Mouse (Mus musculus) granulocyte monocyte progenitor cell, adult 5-6 weeks (primary cell): ENCODE results near the gene Gpr35. TPM values are rescaled to one million over a fixed set of nuclear protein-coding genes. Genes with fewer than 3 reads are reported as not detected.
"Not testable (repeated sequence)": the region's sequence is repeated elsewhere in the genome, so short reads cannot be mapped to it uniquely, and the experiment has no call there.

Experiments
- ATAC-seq: replicated peaks from 2 replicates; pipeline ENCODE4 v1.8.0; 2016; ENCODE audit warnings: mild to moderate bottlenecking, moderate TSS enrichment, inconsistent platforms; ENCODE audit not compliant: poor library complexity, severe bottlenecking
- total RNA-seq, 2 experiments: library from RNA; stranded (forward) in 1 of 2; stranded (reverse) in 1 of 2; fragments of 200-712, 200-1000 nt in 1 of 2; fragments of >200 nt in 1 of 2; fragmentation: Nextera tagmentation in 1 of 2; gene quantifications; 2 replicates each; pipeline ENCODE4 v1.2.3; 2014 to 2017

Gpr35 gene
- total RNA-seq, 2 experiments from 2014 or later, result 0.26 TPM; not detected in 1

DNA sequence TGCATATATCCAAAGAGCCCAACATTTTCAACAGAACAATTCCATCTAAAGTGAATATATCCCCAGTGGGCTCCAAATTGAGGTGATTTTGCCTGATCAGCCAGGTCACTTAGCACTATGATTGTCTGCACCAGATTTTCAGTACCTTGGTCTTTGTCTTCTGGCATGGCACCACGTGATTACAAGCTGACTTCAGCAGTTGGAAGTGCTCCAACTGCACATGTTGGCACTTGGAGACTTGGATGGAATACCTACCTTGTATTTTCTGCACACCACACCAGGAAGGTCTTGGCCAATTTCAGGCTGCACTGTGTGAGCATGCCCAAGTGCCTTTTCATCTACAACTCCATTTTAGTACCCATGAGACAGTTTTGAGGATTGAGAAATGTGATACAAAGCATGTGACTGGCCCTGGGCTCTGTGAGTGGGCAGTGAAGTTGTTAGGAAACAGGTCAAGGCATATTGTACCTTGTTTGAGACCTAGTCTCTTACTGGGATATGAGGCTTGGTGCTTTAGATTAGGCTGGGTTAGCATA lies 20.4 kb upstream of the Gpr35 start:
- no peak for ATAC-seq

DNA sequence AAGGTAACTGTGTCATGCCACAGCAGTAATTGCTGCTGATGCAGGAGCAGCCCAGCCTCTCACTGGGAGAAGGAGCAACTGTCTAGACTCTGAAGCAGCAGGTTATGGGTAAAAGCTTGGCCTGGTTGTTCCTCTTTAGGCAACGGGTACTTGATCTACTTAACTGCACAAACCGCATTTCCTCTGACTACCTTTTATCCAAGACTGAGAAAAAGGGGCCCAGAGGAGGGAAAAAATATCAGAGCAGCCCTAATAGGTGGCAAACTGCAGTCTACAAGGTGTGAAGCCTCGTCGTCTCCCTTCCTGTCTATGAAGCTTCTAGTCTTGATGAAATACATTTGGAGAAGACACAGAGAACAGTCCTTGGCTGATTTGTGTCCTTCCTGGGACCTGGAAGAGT lies 17.1 kb upstream of the Gpr35 start:
- ATAC-seq, result no peak; the same call in 1 of the 2 replicates

DNA sequence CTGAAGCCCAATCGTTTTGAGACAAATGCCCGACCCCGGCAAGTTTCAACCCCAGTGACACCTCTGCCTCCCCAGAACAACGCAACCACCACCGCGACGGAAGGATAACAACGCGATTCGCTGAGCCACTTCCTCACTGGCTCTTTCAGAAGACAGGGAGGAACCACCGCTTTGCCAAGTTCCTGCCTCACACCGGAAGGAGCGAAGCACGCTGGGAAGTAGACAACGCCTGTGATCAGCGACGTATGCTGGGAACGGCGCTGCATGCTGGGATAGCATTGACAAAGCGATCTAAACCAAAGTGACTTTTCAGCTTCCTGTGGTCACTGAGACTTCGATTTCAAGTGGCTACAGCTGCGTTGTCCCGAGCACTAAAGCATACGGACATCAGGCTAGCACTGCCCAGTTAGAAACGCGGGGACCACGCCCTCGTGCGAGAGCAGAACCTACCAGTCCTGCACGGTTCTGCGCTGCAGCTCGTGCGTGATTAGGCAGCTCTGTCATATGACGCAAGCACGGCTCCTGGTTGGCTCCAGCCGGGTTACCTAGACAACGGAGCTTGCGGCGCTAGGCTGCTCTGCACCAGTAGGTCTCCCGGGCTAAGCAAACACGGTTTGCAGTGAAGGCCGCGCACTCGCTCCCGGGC lies 16.4 kb upstream of the Gpr35 start, which contains the start of gene Capn10:
Gene Capn10, plus strand, starts transcription at position 195 of the 646 bp plus-strand sequence.
- ATAC-seq, result peak; percentile 88

DNA sequence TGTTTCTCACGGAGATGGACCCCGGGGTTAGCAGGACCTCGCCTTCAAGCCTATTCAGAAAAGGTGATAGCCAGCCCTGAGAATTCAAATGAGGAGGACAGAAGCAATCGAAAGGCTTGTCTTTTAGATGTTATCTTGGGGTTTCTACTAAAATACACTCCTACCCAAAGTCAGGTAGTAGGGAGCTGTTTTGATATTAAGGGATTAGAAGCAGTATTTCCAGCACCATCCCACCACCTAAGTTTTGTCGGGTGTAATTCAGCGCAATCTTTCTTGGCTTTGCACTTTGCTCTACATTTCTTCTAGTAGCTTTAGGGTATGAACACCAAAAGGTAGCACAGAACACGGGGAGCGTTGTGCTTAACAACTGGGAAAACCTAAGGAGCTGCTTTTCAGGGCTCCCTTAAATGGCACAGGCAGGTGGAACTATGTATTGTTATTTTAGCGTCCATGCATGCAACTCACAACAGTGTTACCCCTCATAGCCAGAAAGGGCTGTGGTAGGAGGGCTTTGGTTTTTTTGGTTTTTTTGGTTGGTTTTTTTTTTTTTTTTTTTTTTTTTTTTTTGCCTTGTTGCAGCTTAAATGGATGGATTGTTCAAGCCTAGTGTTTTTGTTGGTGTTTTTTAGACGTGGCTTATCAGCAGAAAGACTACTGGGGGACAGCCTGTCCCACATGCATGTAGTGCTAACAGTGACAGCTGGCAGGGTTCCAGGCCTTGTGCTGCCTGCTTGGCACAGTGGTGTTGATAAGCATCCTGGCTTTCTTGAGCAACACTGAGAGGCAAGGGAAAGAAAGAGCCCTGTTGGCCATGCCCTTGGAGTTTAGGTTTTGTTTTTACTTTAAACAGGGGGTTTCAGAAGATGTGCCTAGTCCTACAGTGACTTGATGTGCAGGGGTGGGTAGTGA lies 15.4 kb upstream of the Gpr35 start:
- no peak for ATAC-seq

DNA sequence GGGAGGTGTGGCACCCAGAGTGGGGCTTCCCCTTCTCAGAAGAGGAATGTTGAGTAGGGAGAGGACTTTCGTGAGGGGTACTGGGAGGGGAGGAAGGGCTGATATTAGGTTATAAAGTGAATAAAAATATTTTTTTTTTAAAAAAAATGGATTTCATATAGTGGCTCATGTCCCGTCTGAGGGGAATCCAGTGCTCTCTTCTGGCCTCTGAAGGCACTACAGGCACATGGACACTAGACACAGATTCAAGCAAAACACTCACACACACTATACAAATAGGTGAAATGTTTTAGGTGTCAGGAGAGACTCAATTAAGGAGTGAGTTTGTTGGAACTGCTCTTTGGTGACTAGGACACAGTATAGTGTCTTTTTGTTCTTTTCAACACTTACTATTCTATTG lies 14.7 kb upstream of the Gpr35 start:
- ATAC-seq, result no peak

DNA sequence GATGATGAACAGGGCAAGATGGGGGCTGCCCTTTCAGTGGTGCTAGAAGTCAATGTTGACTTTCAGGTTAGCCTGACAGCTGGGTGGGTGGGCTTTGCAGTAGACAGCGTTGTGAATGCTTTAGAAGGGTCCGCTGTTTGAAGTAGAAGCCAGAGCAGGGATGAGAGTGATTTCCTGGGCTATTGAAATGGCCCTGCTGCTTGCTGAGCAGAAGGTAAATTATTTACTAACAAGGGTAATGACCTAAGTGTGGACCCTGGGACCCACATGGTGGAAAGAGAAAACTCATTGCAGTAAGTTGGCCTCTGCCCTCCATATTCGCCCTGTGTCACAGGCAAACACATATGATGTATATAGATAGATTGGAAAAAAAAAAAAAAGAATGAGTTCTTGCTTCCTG lies 14.2 kb upstream of the Gpr35 start:
- no peak for ATAC-seq

DNA sequence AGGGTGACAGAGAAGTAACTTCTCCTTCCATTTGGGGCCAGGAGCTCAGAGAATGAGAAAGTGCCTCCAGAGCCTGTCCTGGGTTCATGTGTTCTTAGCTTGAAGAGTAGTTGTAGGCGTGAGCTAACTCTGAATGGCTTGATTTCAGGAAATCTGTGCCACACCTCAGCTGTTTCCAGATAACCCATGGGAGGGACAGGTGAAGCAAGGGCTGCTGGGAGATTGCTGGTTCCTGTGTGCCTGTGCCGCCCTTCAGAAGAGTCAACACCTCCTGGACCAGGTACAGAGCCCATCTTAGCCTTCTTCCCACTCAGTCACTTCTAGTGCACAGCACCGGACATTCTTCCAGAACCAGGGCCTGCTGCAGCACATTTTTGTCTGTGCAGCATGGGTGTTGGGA lies 12.9 kb upstream of the Gpr35 start:
- ATAC-seq, result no peak

DNA sequence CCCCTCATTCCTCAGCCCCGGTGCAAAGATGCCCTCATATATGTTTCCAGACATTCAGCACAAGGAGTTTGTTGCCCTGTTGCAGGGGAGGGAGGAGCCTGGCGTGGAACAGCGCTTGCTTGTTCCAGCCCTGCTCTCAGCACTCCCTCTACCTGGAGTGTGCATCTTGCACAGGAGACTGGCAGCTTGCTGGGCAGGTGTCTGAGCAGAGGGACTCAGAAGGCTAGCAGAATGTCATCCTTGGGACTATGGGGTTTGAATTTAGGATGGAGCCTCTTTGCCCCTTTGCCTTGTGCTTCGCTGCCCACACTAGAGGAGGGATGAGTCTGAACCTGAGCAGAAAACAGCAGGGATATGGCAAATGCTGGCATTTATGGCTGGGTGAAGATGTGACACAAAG lies 10.9 kb upstream of the Gpr35 start:
- ATAC-seq, result no peak

DNA sequence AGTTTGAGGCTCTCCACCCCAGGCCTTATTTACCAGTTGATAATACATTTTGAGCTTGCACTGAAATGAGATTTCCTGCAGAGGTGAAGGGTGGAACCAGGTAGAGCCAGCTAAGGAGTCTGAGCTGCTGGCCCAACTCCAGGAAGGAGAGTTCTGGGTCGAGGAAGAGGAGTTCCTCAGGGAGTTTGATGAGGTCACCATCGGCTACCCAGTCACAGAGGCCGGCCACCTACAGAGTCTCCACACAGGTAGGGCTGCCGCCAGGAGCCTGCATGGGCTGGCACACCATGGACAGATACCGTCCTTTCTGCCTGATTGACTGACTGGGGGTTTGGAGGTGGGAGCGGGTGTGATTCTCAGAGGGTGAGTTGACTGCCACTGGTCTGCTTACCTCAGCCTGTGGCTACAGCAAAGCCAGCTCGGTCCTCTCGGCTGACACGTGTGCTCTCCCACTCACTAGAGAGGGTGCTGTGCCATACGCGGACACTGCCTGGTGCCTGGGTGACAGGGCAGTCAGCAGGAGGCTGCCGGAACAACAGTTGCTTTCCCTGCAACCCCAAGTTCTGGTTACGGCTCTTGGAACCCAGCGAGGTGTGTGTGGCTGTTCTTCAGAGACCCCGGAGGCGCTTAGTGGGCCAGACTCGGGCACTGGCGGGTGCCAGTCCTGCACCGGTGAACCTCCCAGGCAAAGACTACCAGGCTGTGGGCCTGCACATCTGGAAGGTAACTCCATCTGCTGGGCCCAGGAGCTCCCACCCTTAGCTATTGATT lies 7.3 kb upstream of the Gpr35 start:
- ATAC-seq, result no peak

DNA sequence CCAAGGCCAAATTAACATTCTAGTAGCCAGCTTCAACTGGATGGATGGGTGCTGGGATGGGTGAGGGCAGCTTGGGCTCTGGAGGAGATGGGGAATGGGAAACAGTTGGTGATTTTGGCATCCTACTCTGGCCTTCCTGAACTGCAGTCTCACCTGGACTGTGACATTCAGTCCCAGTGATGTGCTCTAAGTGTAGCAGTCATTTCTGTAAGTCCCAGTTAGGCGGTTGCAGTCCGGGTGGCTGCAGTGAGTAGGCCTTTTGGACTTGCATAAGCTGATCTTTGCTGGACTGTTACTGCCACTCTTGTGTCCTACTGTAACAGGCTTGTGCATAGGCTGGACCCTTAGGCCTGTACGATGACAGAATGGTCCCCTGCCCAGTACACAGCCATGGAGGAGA lies 2.7 kb upstream of the Gpr35 start:
- no peak for ATAC-seq

DNA sequence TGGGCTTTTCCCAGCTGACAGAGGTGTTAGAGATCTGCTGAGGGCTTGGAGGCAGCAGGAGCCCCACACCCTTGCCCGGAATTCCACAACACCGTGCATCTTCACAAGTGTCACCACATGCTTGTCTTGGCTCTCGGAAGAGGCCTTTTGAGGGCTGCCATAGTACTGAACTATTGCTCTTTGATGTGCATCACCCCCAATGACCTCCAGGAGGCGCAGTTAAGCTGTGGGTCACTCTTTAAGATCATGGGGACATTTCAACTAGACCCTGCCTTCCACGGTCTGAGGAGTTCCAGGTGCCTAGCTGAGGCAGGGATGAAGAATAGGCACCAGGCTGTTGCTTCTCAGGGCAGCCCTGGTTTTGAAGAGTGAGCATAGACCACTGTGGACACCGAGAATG lies 1.2 kb upstream of the Gpr35 start:
- ATAC-seq, result peak; percentile 71

DNA sequence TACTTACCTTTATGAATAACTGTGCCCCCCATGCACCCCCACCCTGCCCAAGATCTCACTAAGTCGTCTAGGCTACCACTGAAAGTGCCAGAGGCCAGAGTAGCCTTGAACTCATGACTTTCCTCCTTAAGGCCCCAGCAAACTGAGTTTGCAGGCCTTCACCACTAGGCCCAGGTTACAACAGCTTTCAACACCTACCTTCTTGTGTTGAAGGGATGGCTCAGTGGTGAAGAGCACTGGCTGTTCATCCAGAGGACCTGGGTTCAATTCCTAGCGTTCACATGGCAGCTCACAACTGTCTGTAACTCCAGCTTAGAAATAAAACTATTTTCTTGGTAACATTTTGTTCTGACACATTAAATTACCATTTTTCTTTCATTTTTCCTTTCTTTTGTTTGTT lies 3.0 kb downstream of the Gpr35 start:
- no peak for ATAC-seq

DNA sequence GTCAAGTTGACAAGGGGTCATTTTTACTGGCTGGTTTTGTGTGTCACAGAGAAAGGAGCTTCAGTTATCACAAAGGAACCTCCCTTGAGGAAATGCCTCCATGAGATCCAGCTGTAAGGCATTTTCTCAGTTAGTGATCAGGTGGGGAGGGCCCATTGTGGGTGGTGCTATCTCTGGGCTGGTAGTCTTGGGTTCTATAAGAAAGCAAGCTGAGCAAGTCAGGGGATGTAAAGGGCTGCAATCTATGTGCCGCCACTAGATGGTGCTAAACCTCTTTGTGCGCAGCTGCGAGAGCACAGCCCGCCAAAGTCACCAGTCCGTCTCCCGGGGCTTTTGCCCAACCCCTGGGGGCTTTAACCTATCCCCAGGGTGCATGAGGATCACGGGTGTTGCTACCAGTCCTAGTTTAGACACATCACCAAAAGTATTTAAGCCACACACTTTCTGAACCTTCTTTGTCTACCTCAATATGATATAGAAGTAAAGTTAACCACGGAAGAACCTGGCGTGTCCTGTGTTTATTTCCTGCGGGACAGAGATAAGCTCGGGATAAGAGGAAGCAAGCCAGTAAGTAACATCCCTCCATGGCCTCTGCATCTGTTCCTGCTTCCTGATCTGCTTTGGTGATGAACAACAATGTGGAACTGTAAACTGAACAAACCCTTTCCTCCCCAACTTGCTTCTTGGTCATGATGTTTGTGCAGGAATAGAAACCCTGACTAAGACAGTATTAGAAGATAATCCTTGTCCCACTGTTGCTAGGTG lies 6.1 kb downstream of the Gpr35 start:
- peak; percentile 56; the same call in 1 of the 2 replicates for ATAC-seq

DNA sequence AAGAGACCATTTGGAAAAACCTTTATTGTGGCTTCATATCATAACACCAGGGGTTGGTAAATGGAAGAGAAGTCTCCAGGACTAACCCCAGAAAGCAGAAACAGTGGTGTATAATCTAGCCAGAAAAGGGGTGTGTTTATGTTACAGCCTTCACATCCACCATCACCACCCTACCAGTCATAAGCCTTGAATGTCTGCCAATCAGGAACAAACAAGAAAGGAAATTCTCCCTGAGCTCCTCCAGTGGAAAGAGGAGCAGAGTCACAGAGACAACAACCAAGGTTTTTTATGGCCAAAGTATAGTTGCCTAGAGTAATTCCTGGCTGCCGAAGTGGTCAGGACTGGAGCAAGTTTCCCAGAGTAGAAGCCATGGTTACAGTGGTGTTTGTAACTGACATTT lies 8.3 kb downstream of the Gpr35 start:
- no peak for ATAC-seq

DNA sequence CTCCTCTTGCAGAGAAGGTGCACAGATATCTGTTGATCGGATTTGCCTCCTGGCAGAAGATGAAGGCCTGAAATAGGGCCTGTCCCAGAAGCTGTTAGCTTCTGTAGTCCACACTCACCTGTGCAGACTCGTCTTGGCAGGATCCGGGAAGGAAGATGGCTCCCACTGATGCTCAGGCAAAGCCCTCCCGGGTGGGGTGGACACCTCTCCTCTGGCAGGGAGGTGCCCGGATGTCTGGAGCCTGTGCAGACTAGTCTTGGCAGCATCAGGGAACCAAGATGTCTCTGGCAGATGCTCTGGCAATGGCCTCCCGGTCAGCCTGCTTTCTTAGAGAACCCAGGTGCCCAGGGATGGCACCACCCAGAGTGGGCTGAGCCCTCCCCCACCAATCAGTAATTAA lies 20.1 kb downstream of the Gpr35 start:
- ATAC-seq, result not testable (repeated sequence)

DNA sequence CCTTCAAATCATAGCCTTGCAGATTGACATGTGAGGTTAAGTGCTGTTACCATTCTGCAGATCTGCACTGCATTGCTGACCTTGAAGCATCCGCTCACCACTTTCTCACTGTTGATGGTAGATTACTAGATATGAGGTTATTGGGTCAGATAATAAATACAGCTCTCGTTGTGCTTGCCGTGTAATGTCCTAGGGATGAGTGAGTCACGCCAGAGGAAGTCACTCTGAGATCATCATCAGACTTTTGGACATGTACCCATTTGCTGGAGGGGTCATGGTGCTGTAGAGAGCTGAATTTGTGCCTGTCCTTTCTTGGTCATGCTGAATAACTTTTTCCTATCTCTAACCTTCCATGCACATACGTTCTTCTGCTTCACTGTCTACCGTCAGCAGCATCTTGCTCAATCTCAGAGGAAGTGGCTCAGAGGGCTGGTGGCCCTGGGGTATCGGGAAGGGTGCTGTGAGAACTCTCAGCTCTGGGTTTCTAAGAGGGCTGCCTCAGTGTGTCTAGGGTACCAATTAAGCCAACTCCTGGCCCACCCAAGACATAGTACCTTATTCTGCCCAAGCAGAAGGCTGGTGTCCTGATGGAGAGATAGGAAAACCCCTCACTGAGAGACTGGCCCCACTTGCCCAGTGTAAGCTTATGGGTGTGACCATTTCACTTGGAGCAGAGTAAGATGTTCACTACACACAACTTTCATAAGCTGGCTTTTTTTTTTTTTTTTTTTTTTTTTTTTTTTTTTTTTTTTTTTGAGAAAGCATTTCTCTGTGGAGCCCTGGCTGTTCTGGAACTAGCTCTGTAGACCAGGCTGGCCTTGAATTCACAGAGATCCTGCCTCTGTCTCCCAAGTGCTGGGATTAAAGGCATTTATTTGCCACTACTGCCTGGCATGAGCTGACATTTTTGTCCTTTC lies 21.5 kb downstream of the Gpr35 start:
- peak; percentile 83 for ATAC-seq

DNA sequence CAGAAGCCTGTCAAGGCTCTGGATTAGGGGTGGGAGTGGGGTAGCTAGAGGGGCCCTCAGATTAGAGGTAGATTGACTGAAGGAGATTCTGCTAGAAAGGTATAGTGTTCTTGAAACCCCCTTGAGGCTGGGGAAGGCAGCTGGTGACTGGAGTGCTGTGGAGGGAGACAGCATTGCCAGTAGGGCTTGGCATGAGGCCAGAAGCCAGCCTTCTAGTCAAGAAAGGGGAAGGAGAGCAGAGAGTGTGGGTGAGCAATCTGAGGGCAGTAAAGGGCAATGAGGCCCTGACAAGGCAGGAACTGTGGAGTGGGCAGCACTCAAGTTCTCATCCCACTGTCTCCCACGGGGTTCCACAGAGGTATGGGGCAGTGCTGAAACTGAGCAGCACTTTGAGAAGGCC lies 22.2 kb downstream of the Gpr35 start:
- peak; percentile 75 for ATAC-seq

DNA sequence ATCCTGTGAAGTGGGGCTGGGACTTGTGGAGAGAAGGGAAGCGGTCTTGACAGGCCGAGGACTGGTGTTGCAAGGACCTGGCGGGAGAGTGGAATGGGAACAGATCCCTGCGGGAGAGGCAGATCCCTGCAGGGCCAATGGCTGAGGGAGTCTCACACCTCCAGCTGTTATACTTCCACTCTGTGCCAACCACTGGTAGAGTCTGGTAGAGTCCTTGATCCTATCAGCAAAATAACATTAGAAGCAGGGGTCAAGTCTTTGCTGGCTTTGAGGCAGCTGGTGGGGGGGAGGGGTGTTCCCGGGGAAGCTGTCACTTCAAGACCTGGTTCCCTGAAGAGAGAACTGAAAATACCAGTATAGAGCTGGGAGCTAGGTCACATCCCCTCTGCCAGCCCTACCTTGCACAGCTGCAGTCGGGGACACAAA lies 25.5 kb downstream of the Gpr35 start:
- peak; percentile 15 for ATAC-seq

DNA sequence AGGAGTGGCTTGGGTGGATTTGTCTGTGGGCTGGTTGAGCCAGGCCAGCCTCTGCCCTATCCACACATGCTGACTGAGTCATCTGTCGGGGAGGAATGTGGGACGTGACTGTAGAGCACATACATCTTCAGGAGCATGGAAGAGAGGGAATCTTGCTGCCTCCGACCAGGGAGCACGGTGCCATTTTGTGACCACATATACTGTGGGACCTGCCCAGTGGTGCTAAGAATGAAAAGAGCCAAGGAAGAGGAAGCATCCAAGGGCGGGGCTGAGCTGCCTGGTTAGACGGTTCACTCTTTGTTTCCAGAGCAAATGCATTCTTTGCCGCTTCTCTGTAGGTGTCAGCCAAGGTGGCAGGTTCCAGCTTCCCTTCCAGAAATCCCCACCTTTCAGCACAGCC lies 28.0 kb downstream of the Gpr35 start:
- ATAC-seq, result no peak
